Mouse (Mus musculus): ENCODE measurements around the gene Dock8. TPM values are rescaled to one million over a fixed set of nuclear protein-coding genes. Genes with fewer than 3 reads are reported as not detected.
"Not testable (repeated sequence)": the region's sequence is repeated elsewhere in the genome, so short reads cannot be mapped to it uniquely, and the experiment has no call there.

The Dock8 gene
- polyA plus RNA-seq, 1 experiment from 2014 or later = 1.8 TPM

- no peak overlapping the region for H3K4me2 ChIP-seq (replicated peaks)
- WGBS = 94% methylated on average over 6 of the region's 6 CpGs
- no peak for ATAC-seq (ENCODE audit: low FRiP score)
- no peaks in the 10 kb centered on the region for H3K9me3 ChIP-seq (ENCODE audit: control insufficient read depth, low read length)
- no peaks in the 10 kb centered on the region for H3K4me1 ChIP-seq (replicated peaks; ENCODE audit: control insufficient read depth, insufficient read depth, low read length)
- H3K36me3 ChIP-seq (replicated peaks; ENCODE audit: control insufficient read depth, insufficient read depth) = no peaks in the 10 kb centered on the region
- H3K27ac ChIP-seq = no peak overlapping the region
- DNase-seq (ENCODE audit: low spot score) = no peak
- H3K9ac ChIP-seq = no peak overlapping the region
- H3K27me3 ChIP-seq (ENCODE audit: control insufficient read depth, insufficient read depth, low read length) = no peaks in the 10 kb centered on the region
- no peak overlapping the region for H3K4me3 ChIP-seq (replicated peaks; ENCODE audit: low read length)
These were observed 23.4 kb downstream of the Dock8 start for GRCm38 (mm10) chr19:25022766-25023165.

GRCm38 (mm10) chr19:25031765-25032164 is 32.4 kb downstream of the Dock8 start:
- no peak overlapping the region for H3K9ac ChIP-seq
- ATAC-seq (ENCODE audit: low FRiP score) = no peak
- H3K4me1 ChIP-seq (replicated peaks; ENCODE audit: control insufficient read depth, insufficient read depth, low read length) = no peaks in the 10 kb centered on the region
- H3K4me2 ChIP-seq (replicated peaks) = no peak overlapping the region
- no peaks in the 10 kb centered on the region for H3K36me3 ChIP-seq (replicated peaks; ENCODE audit: control insufficient read depth, insufficient read depth)
- H3K27me3 ChIP-seq (ENCODE audit: control insufficient read depth, insufficient read depth, low read length) = no peaks in the 10 kb centered on the region
- DNase-seq (ENCODE audit: low spot score) = no peak
- H3K9me3 ChIP-seq (ENCODE audit: control insufficient read depth, low read length) = no peaks in the 10 kb centered on the region
- H3K4me3 ChIP-seq (replicated peaks; ENCODE audit: low read length) = no peak overlapping the region
- no peak overlapping the region for H3K27ac ChIP-seq
- WGBS = 89% methylated on average over 4 of the region's 4 CpGs

DNA sequence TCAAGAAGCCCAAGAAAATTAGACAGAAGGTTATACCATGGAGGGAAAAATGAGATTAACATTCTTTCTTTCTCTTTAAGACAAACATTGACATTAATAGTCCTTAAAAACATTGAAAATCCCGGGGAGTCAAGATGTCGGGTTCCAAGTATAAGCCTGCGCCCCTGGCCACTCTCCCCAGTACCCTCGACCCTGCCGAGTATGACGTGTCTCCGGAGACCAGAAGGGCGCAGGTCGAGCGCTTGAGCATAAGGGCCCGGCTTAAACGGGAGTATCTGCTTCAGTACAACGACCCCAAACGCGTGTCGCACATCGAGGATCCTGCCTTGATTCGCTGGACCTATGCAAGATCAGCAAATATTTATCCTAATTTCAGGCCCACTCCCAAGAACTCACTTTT is 33.7 kb downstream of the Dock8 start:
- not testable (repeated sequence) for H3K36me3 ChIP-seq (replicated peaks; ENCODE audit: control insufficient read depth, insufficient read depth); H3K4me3 ChIP-seq (replicated peaks; ENCODE audit: low read length); H3K27me3 ChIP-seq (ENCODE audit: control insufficient read depth, insufficient read depth, low read length); DNase-seq (ENCODE audit: low spot score); H3K9me3 ChIP-seq (ENCODE audit: control insufficient read depth, low read length); H3K9ac ChIP-seq; H3K4me2 ChIP-seq (replicated peaks); ATAC-seq (ENCODE audit: low FRiP score); H3K4me1 ChIP-seq (replicated peaks; ENCODE audit: control insufficient read depth, insufficient read depth, low read length); H3K27ac ChIP-seq
- WGBS = 88% methylated on average over 6 of the region's 18 CpGs

DNA sequence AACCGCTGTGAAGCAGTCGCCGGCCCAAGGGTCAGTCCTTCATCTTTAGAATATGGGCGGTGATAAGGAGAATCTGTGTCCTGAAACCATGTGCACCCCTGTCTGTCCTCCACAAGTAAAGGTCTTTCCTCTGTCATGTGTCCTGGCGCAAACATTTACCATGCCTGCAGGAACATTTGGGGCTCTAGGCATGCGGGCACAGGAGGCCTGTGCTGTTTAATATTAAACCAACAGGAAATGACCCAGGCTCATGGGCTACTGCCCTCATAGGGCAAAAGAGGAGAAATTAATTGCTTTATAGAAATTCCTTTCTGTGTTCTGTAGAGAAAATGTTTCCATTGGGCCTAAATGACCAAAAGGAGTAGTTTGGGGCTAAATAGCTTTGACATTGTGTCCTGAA is 36.5 kb downstream of the Dock8 start:
- no peak overlapping the region for H3K27ac ChIP-seq
- no peaks in the 10 kb centered on the region for H3K36me3 ChIP-seq (replicated peaks; ENCODE audit: control insufficient read depth, insufficient read depth)
- no peak for DNase-seq (ENCODE audit: low spot score)
- H3K9me3 ChIP-seq (ENCODE audit: control insufficient read depth, low read length) = no peaks in the 10 kb centered on the region
- H3K27me3 ChIP-seq (ENCODE audit: control insufficient read depth, insufficient read depth, low read length) = no peaks in the 10 kb centered on the region
- 95% methylated on average over 6 of the region's 6 CpGs for whole genome bisulfite sequencing
- no peak overlapping the region for H3K4me2 ChIP-seq (replicated peaks)
- ATAC-seq (ENCODE audit: low FRiP score) = no peak
- H3K4me3 ChIP-seq (replicated peaks; ENCODE audit: low read length) = no peak overlapping the region
- H3K9ac ChIP-seq = no peak overlapping the region
- 0 out of 2 replicates have a peak, but pooled peaks cover 2% of the 10 kb centered on the region for H3K4me1 ChIP-seq (replicated peaks; ENCODE audit: control insufficient read depth, insufficient read depth, low read length)

DNA sequence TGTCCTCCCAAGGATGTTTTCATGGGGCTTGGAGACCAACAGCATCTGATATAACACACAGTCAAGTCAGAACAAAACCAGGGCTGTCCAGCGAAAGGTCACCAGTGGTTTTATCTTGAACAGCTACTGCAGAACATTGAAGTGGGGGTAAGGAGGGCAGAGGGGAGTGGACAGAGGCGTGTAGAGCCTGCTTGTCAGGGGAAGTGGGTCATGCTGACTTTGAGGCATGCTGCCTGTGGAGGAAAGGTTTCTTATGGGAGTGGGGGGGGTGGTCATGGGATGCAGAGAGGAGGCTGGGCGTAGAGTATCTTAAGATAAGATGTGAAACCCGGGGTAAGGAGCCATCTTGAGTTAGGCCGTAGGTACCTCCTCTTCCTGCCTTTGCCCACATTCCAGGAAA is 37.5 kb downstream of the Dock8 start:
- no peaks in the 10 kb centered on the region for H3K27me3 ChIP-seq (ENCODE audit: control insufficient read depth, insufficient read depth, low read length)
- DNase-seq (ENCODE audit: low spot score) = no peak
- H3K9me3 ChIP-seq (ENCODE audit: control insufficient read depth, low read length) = no peaks in the 10 kb centered on the region
- no peak overlapping the region for H3K4me3 ChIP-seq (replicated peaks; ENCODE audit: low read length)
- H3K27ac ChIP-seq = no peak overlapping the region
- no peaks in the 10 kb centered on the region for H3K36me3 ChIP-seq (replicated peaks; ENCODE audit: control insufficient read depth, insufficient read depth)
- no peak for ATAC-seq (ENCODE audit: low FRiP score)
- H3K9ac ChIP-seq = no peak overlapping the region
- 90% methylated on average over 5 of the region's 5 CpGs for WGBS
- H3K4me1 ChIP-seq (replicated peaks; ENCODE audit: control insufficient read depth, insufficient read depth, low read length) = 0 out of 2 replicates have a peak, but pooled peaks cover 2% of the 10 kb centered on the region
- no peak overlapping the region for H3K4me2 ChIP-seq (replicated peaks)

DNA sequence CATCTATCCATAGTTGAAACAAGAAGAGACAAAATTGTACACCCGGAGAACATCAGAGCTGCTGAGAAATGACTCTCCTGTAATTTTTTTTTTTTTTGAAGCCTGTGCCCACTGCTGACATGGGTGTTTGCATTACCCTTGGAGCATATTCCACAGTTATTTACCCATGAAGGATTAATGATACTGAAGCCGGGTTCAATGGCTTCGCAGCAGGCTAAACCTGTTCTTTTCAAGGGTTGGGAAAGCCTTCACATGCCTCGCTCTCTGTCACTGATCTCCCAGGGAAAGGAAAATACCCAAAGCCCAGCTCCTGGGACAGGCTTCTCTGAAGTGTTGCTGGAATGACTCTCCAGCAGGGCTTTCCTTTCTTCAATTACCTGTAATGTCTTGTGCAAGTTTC is 37.9 kb downstream of the Dock8 start:
- no peaks in the 10 kb centered on the region for H3K27me3 ChIP-seq (ENCODE audit: control insufficient read depth, insufficient read depth, low read length)
- ATAC-seq (ENCODE audit: low FRiP score) (no peak), DNase-seq (ENCODE audit: low spot score) (no peak)
- H3K4me2 ChIP-seq (replicated peaks) = no peak overlapping the region
- H3K4me1 ChIP-seq (replicated peaks; ENCODE audit: control insufficient read depth, insufficient read depth, low read length) = 0 out of 2 replicates have a peak, but pooled peaks cover 2% of the 10 kb centered on the region
- no peaks in the 10 kb centered on the region for H3K36me3 ChIP-seq (replicated peaks; ENCODE audit: control insufficient read depth, insufficient read depth)
- H3K27ac ChIP-seq = no peak overlapping the region
- H3K9ac ChIP-seq = no peak overlapping the region
- no peak overlapping the region for H3K4me3 ChIP-seq (replicated peaks; ENCODE audit: low read length)
- H3K9me3 ChIP-seq (ENCODE audit: control insufficient read depth, low read length) = no peaks in the 10 kb centered on the region
- 84% methylated on average over 4 of the region's 4 CpGs for WGBS

- Histone ChIP-seq H3K27me3 (ENCODE audit: control insufficient read depth, insufficient read depth, low read length) (no peaks in the 10 kb centered on the region), H3K36me3 (replicated peaks; ENCODE audit: control insufficient read depth, insufficient read depth) (no peaks in the 10 kb centered on the region), H3K4me3 (replicated peaks; ENCODE audit: low read length) (no peak overlapping the region), H3K4me2 (replicated peaks) (no peak overlapping the region), H3K27ac (no peak overlapping the region), H3K9ac (no peak overlapping the region), H3K4me1 (replicated peaks; ENCODE audit: control insufficient read depth, insufficient read depth, low read length) (0 out of 2 replicates have a peak, but pooled peaks cover 2% of the 10 kb centered on the region), H3K9me3 (ENCODE audit: control insufficient read depth, low read length) (no peaks in the 10 kb centered on the region)
- 63% methylated on average over 6 of the region's 6 CpGs for WGBS
- ATAC-seq (ENCODE audit: low FRiP score) = no peak
- no peak for DNase-seq (ENCODE audit: low spot score)
These were observed 39.0 kb downstream of the Dock8 start for GRCm38 (mm10) chr19:25038293-25038692.

DNA sequence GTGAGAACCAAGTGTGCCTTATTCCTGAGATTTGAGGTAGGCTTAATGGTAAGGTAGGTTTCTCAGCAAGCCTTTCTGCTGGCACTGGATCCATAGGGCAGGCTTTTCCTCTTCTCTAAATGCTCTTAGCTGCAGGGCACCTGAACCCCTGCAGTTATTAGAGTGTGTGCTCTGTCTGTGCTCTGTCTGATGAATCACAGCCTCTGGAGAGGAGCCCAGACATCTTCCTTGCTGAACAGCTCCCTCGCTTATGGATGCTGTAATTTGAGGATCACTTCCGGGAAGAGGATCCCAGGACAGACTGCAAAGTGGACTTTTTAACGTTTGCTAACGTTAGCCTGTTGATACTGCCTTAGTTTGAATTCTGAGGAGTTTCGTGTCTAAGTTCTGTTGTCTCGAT is 41.9 kb downstream of the Dock8 start:
- ATAC-seq (ENCODE audit: low FRiP score) (no peak), DNase-seq (ENCODE audit: low spot score) (no peak)
- Histone ChIP-seq H3K27ac (no peak overlapping the region), H3K9ac (no peak overlapping the region), H3K4me3 (replicated peaks; ENCODE audit: low read length) (no peak overlapping the region), H3K4me2 (replicated peaks) (no peak overlapping the region), H3K9me3 (ENCODE audit: control insufficient read depth, low read length) (no peaks in the 10 kb centered on the region), H3K4me1 (replicated peaks; ENCODE audit: control insufficient read depth, insufficient read depth, low read length) (0 out of 2 replicates have a peak, but pooled peaks cover 2% of the 10 kb centered on the region), H3K36me3 (replicated peaks; ENCODE audit: control insufficient read depth, insufficient read depth) (no peaks in the 10 kb centered on the region), H3K27me3 (ENCODE audit: control insufficient read depth, insufficient read depth, low read length) (no peaks in the 10 kb centered on the region)
- 66% methylated on average over 6 of the region's 6 CpGs for WGBS

GRCm38 (mm10) chr19:25042973-25043372 is 43.6 kb downstream of the Dock8 start:
- DNase-seq (ENCODE audit: low spot score) = no peak

DNA sequence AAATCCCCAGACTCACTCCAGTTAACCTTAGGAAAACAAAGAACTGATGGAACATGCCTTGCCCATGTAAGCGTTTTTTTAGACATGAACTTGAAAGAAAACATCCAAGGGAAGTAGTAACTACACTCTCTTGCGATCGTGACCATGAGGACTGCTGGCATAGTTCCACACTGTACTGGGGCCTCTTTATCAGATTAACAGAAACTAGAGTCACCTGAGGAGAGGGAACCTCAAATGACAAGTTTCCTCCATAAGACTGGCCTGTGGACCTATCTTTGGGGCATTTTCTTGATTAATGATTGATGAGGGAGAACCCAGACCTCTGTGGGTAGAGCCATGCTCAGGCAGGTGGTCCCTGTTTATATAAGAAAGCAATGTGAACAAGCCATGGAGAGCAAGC is 44.7 kb downstream of the Dock8 start:
- no peak overlapping the region for H3K4me3 ChIP-seq (replicated peaks; ENCODE audit: low read length)
- H3K36me3 ChIP-seq (replicated peaks; ENCODE audit: control insufficient read depth, insufficient read depth) = no peaks in the 10 kb centered on the region
- no peak overlapping the region for H3K27ac ChIP-seq
- H3K27me3 ChIP-seq (ENCODE audit: control insufficient read depth, insufficient read depth, low read length) = no peaks in the 10 kb centered on the region
- no peak overlapping the region for H3K9ac ChIP-seq
- no peak for DNase-seq (ENCODE audit: low spot score)
- H3K4me1 ChIP-seq (replicated peaks; ENCODE audit: control insufficient read depth, insufficient read depth, low read length) = no peaks in the 10 kb centered on the region
- H3K4me2 ChIP-seq (replicated peaks) = no peak overlapping the region
- WGBS = 87% methylated on average over 3 of the region's 3 CpGs
- no peaks in the 10 kb centered on the region for H3K9me3 ChIP-seq (ENCODE audit: control insufficient read depth, low read length)
- no peak for ATAC-seq (ENCODE audit: low FRiP score)

More at GRCm38 (mm10) chr19:25042973-25043372, 43.6 kb downstream of the Dock8 start:
- no peak for ATAC-seq (ENCODE audit: low FRiP score)
- Histone ChIP-seq H3K27me3 (ENCODE audit: control insufficient read depth, insufficient read depth, low read length) (no peaks in the 10 kb centered on the region), H3K36me3 (replicated peaks; ENCODE audit: control insufficient read depth, insufficient read depth) (no peaks in the 10 kb centered on the region), H3K4me2 (replicated peaks) (no peak overlapping the region), H3K9me3 (ENCODE audit: control insufficient read depth, low read length) (no peaks in the 10 kb centered on the region), H3K4me1 (replicated peaks; ENCODE audit: control insufficient read depth, insufficient read depth, low read length) (no peaks in the 10 kb centered on the region), H3K4me3 (replicated peaks; ENCODE audit: low read length) (no peak overlapping the region), H3K27ac (no peak overlapping the region), H3K9ac (no peak overlapping the region)
- 83% methylated on average over 11 of the region's 11 CpGs for WGBS

Data from hindbrain, embryonic 14.5 days (tissue).